Mouse (Mus musculus) olfactory bulb, adult 2 months (tissue): Measurements from ENCODE around the gene Asic2.

ENCODE experiments used
- CTCF ChIP-seq: fragments of 200-500 bp; IDR thresholded peaks from 2 replicates; pipeline ENCODE4 v1.5.1; 2012; ENCODE audit warnings: low read depth, mild to moderate bottlenecking, low read length, moderate library complexity; ENCODE audit not compliant: insufficient read depth
- POLR2A ChIP-seq: fragments of 200-500 bp; IDR thresholded peaks from 2 replicates; pipeline ENCODE4 v1.6.1; 2012; ENCODE audit warnings: mild to moderate bottlenecking, low read depth, low read length, moderate library complexity; ENCODE audit not compliant: insufficient read depth

- no peak for TF ChIP-seq CTCF
- TF ChIP-seq POLR2A: no peak
These were observed 876.1 kb downstream of the Asic2 start for GRCm38 (mm10) chr11:81092161-81092560.
